Mouse (Mus musculus) embryonic facial prominence, embryonic 12.5 days (tissue): ENCODE data around the gene Gm6592. TPM values are rescaled to one million over a fixed set of nuclear protein-coding genes. Genes with fewer than 3 reads are reported as not detected.
A peak's percentile ranks its signal among the peaks of the same experiment; 100 is the strongest.
"Not testable (repeated sequence)": the region's sequence is repeated elsewhere in the genome, so short reads cannot be mapped to it uniquely, and the experiment has no call there.

Experiments used
- ATAC-seq: fragments of 200-750 bp; cut with Nextera tagmentation; 2 replicates; pipeline ENCODE4 v1.8.0; 2017; ENCODE audit not compliant: insufficient number of reproducible peaks, insufficient read depth, low FRiP score, low TSS enrichment
- H3K27ac ChIP-seq: fragments of 300-500 bp; sonication (generic); 2 replicates; pipeline ENCODE4 v1.5.1; 2016; ENCODE audit warnings: mild to moderate bottlenecking
- H3K27me3 ChIP-seq: fragments of 300-500 bp; sonication (generic); 2 replicates; pipeline ENCODE4 v1.6.1; 2016; ENCODE audit warnings: mild to moderate bottlenecking, moderate library complexity
- H3K36me3 ChIP-seq: fragments of 300-500 bp; sonication (generic); 2 replicates; pipeline ENCODE4 v1.6.1; 2016; ENCODE audit warnings: mild to moderate bottlenecking
- H3K4me1 ChIP-seq: fragments of 300-500 bp; sonication (generic); 2 replicates; pipeline ENCODE4 v1.6.1; 2016
- H3K4me2 ChIP-seq: fragments of 300-500 bp; sonication (generic); replicated peaks from 2 replicates; pipeline ENCODE4 v1.6.1; 2016; ENCODE audit warnings: mild to moderate bottlenecking, moderate library complexity
- H3K4me3 ChIP-seq: fragments of 300-500 bp; sonication (generic); 2 replicates; pipeline ENCODE4 v1.5.1; 2016; ENCODE audit warnings: mild to moderate bottlenecking
- H3K9ac ChIP-seq: fragments of 300-500 bp; sonication (generic); 2 replicates; pipeline ENCODE4 v1.6.1; 2016; ENCODE audit warnings: mild to moderate bottlenecking, moderate library complexity
- H3K9me3 ChIP-seq: fragments of 300-500 bp; sonication (generic); 2 replicates; pipeline ENCODE4 v1.6.1; 2016; ENCODE audit warnings: mild to moderate bottlenecking, moderate library complexity
- WGBS: fragments of 180-500 bp; shearing (Covaris S2); methylation state at CpG from one replicate; pipeline ENCODE4 v1.1.7; 2016; 5-methylcytosine and 5-hydroxymethylcytosine counted together
- polyA plus RNA-seq: library from polyadenylated mRNA; unstranded; fragments of >200 nt; fragmentation: Nextera tagmentation; extraction: Ambion mirVana; gene quantifications from 2 replicates; pipeline ENCODE4 v1.2.1, GENCODE M21; 2016

Gene Gm6592
- polyA plus RNA-seq: not detected in 2 replicates

- H3K9ac ChIP-seq: no peak within 1 kb of the TSS
- no peak for ATAC-seq
- H3K27ac ChIP-seq: no peak within 1 kb of the TSS
- H3K9me3 ChIP-seq: no peaks in the 10 kb centered on the region
- H3K4me3 ChIP-seq: no peak within 1 kb of the TSS
- 70% methylated on average over 1 of the region's 1 CpGs for WGBS
- no peaks in the 10 kb centered on the region for H3K27me3 ChIP-seq
- no peaks in the 10 kb centered on the region for H3K4me1 ChIP-seq
- H3K4me2 ChIP-seq: no peak within 1 kb of the TSS
- H3K36me3 ChIP-seq: no peaks in the 10 kb centered on the region
Measured at GRCm38 (mm10) chrX:8843694-8844093, at the start of gene Gm6592. TSS of gene Gm6592 (plus strand) at chrX:8843994.

- WGBS: 76% methylated on average over 4 of the region's 4 CpGs
- not testable (repeated sequence) for H3K9ac ChIP-seq, ATAC-seq, H3K4me3 ChIP-seq, H3K36me3 ChIP-seq, H3K4me2 ChIP-seq, H3K27me3 ChIP-seq, H3K4me1 ChIP-seq, H3K27ac ChIP-seq, H3K9me3 ChIP-seq
Measured at GRCm38 (mm10) chrX:8803391-8803790, 40.4 kb upstream of the Gm6592 start, which contains the start of gene Ssxb5. TSS of gene Ssxb5 (plus strand) at chrX:8803691.

DNA sequence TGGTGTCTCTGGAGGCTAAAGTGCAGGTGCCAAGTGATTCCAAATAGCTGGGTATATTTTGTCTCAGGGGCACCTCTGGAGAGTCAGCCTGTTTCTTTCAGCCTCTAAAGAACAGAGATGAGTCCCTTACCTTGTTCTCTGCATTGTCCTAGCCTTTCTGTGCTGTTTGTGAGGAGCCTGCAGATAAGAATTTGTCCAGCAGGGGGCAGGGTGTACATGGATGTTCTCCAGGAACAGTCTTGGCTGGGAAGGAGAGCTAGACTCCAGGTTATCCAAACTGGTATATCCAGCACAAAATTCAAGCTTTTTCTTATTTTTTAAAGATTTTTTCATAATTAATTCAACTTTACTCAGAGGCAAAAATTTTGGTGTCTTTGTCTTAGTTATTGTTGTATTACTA lies 11.8 kb upstream of the Gm6592 start:
- no peaks in the 10 kb centered on the region for H3K27me3 ChIP-seq
- H3K27ac ChIP-seq: no peak overlapping the region
- no peak for ATAC-seq
- no peaks in the 10 kb centered on the region for H3K36me3 ChIP-seq
- no peak overlapping the region for H3K4me2 ChIP-seq
- H3K4me3 ChIP-seq: no peak overlapping the region
- H3K9me3 ChIP-seq: no peaks in the 10 kb centered on the region
- no peak overlapping the region for H3K9ac ChIP-seq
- H3K4me1 ChIP-seq: no peaks in the 10 kb centered on the region

DNA sequence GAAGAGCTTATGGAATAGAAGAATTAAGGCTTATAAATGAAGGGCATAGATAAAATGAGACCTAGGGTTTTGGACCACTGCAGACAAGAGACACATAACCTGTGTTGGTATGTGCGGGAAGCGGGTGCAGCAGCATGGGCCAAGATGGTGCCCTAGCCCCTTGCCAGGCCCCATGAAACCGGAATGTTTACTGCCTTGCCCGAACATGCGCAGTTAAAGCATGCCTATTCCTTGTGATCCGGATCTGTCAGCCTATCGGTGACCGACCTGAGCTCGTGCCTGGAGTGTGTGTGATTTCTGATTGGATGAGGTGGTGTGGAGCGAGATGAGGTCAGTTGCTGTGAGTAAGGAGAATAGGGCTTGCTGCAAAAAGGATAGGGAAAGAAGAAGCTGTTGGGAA lies 8.7 kb downstream of the Gm6592 start:
- Histone ChIP-seq H3K9me3 (no peaks in the 10 kb centered on the region), H3K27ac (no peak overlapping the region), H3K4me3 (no peak overlapping the region), H3K27me3 (no peaks in the 10 kb centered on the region), H3K36me3 (no peaks in the 10 kb centered on the region), H3K4me1 (no peaks in the 10 kb centered on the region), H3K4me2 (no peak overlapping the region), H3K9ac (no peak overlapping the region)
- WGBS: 91% methylated on average over 10 of the region's 10 CpGs
- ATAC-seq: no peak

GRCm38 (mm10) chrX:8864331-8864730 lies 20.5 kb downstream of the Gm6592 start:
- not testable (repeated sequence) for H3K9ac ChIP-seq, H3K4me2 ChIP-seq, H3K27me3 ChIP-seq, ATAC-seq, H3K27ac ChIP-seq, H3K36me3 ChIP-seq, H3K9me3 ChIP-seq, H3K4me3 ChIP-seq, H3K4me1 ChIP-seq
- 7% methylated on average over 3 of the region's 3 CpGs for whole genome bisulfite sequencing

DNA sequence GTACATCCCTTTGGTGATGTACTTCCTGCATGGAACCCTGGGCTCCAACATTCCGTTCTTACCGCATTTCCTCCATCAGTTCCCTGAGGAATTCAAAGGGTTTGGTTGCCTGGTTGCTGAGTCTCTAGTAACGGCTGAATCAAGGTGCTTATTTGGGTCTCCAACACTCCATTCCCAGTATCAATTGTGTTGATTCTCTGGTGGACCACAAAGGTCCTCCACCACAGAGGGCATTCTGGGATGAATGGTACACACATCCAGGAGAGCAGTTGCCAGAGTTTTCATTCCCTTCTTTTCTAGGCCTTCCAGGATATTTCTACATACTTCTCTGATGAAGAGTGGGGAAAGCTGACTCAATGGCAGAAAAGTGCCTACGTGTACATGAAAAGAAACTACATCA lies 30.2 kb downstream of the Gm6592 start, which contains the start of gene Gm5751:
TSS of gene Gm5751 (plus strand) at position 301 of the 400 bp plus-strand sequence.
- not testable (repeated sequence) for H3K27ac ChIP-seq, ATAC-seq
- WGBS: 85% methylated on average over 4 of the region's 4 CpGs

GRCm38 (mm10) chrX:8884336-8884735 lies 40.5 kb downstream of the Gm6592 start:
- H3K9me3 ChIP-seq: no peaks in the 10 kb centered on the region
- H3K4me1 ChIP-seq: no peaks in the 10 kb centered on the region
- no peaks in the 10 kb centered on the region for H3K36me3 ChIP-seq
- H3K27me3 ChIP-seq: no peaks in the 10 kb centered on the region
- no peak overlapping the region for H3K9ac ChIP-seq
- no peak overlapping the region for H3K4me3 ChIP-seq
- no peak overlapping the region for H3K27ac ChIP-seq
- no peak for ATAC-seq
- H3K4me2 ChIP-seq: no peak overlapping the region
- 59% methylated on average over 4 of the region's 4 CpGs for WGBS

More for the DNA sequence above, 30.2 kb downstream of the Gm6592 start, which contains the start of gene Gm5751:
- H3K27me3 ChIP-seq, H3K9me3 ChIP-seq, H3K4me1 ChIP-seq, H3K36me3 ChIP-seq, H3K9ac ChIP-seq, H3K4me3 ChIP-seq, H3K4me2 ChIP-seq: not testable (repeated sequence)

- 36% methylated on average over 3 of the region's 9 CpGs for WGBS
- Histone ChIP-seq H3K9ac (peak overlapping the region; percentile 64; the same call in 1 of the 2 replicates), H3K4me2 (peak overlapping the region; percentile 60), H3K27ac (peak overlapping the region; percentile 80; the same call in 1 of the 2 replicates), H3K4me1 (no peaks in the 10 kb centered on the region), H3K36me3 (no peaks in the 10 kb centered on the region), H3K4me3 (peak overlapping the region; percentile 54), H3K27me3 (no peaks in the 10 kb centered on the region), H3K9me3 (no peaks in the 10 kb centered on the region)
- ATAC-seq: peak; percentile 16; the same call in 1 of the 2 replicates
Measured at GRCm38 (mm10) chrX:8891975-8892342, 48.2 kb downstream of the Gm6592 start.

- 15% methylated on average over 69 of the region's 95 CpGs for WGBS
- no peaks in the 10 kb centered on the region for H3K27me3 ChIP-seq
- H3K4me1 ChIP-seq: no peaks in the 10 kb centered on the region
- H3K9me3 ChIP-seq: no peaks in the 10 kb centered on the region
- peak within 1 kb of the TSS; percentile 60 for H3K4me2 ChIP-seq
- H3K9ac ChIP-seq: peak within 1 kb of the TSS; percentile 64
- H3K4me3 ChIP-seq: peak within 1 kb of the TSS; percentile 54
- peak; percentile 91 for ATAC-seq
- H3K36me3 ChIP-seq: no peaks in the 10 kb centered on the region
- H3K27ac ChIP-seq: peak within 1 kb of the TSS; percentile 80
Measured at GRCm38 (mm10) chrX:8892343-8893155, 48.8 kb downstream of the Gm6592 start, which contains the start of gene B630019K06Rik. TSS of gene B630019K06Rik (plus strand) at chrX:8892382.

DNA sequence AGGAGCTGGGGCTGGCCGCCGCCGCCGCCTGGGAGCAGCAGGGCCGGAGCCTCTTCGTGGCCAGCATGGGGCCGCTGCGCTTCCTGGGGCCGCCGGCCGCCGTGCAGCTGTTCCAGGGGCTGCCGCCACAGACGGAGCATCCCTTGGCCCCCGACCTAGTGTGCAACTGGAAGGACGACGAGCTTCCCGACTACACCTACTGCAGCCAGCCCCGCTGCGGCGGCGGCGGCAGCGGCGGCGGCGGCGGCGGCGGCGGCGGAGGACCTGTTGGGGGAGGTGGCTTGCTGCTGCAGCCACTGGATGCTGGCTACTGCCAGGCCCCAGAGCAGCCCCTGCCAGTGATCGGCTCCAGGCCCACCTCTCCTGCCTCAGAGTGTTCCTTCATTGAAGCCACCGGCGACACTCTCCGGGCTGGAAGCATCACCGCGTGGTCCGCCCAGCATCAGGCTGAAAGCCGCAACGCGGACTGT lies 49.4 kb downstream of the Gm6592 start:
- ATAC-seq: peak; percentile 87
- H3K4me2 ChIP-seq: peak overlapping the region; percentile 60
- peak overlapping the region; percentile 64 for H3K9ac ChIP-seq
- no peaks in the 10 kb centered on the region for H3K4me1 ChIP-seq
- whole genome bisulfite sequencing: 11% methylated on average over 21 of the region's 42 CpGs
- H3K27me3 ChIP-seq: no peaks in the 10 kb centered on the region
- peak overlapping the region; percentile 80 for H3K27ac ChIP-seq
- no peaks in the 10 kb centered on the region for H3K36me3 ChIP-seq
- H3K4me3 ChIP-seq: peak overlapping the region; percentile 54
- no peaks in the 10 kb centered on the region for H3K9me3 ChIP-seq
